Mouse (Mus musculus): ENCODE measurements around the gene Tcf20. TPM values are rescaled to one million over a fixed set of nuclear protein-coding genes. Genes with fewer than 3 reads are reported as not detected.
A peak's percentile ranks its signal among the peaks of the same experiment; 100 is the strongest.
"Not testable (repeated sequence)": the region's sequence is repeated elsewhere in the genome, so short reads cannot be mapped to it uniquely, and the experiment has no call there.

Gene Tcf20
- total RNA-seq, 2 experiments from 2014 or later, result 238 to 241 TPM

GRCm38 (mm10) chr15:82815296-82815695 is 172.4 kb downstream of the Tcf20 start:
- DNase-seq (ENCODE audit: low spot score in 2 of 2), result no peak

DNA sequence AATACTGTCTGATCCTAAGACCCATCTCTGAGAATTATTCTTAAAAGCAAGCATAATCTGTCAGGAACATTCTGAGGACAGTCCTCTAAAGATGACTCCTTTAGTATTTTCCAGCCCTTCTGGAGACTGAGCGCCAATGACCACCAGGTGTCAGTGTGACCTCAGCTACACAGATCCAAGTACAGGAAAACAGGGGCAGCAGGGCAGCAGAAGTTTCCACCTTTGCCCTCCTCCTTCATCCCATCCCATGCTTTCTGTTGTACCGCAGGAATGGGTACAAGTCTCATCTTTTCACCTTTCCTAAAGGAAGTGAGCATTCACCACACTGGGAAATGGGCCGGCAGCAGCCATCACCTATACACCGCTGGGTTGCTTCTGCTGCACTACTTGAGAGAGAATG is 172.9 kb downstream of the Tcf20 start:
- DNase-seq (ENCODE audit: low spot score in 2 of 2), result peak in 1 of 2 experiments; percentile 62

DNA sequence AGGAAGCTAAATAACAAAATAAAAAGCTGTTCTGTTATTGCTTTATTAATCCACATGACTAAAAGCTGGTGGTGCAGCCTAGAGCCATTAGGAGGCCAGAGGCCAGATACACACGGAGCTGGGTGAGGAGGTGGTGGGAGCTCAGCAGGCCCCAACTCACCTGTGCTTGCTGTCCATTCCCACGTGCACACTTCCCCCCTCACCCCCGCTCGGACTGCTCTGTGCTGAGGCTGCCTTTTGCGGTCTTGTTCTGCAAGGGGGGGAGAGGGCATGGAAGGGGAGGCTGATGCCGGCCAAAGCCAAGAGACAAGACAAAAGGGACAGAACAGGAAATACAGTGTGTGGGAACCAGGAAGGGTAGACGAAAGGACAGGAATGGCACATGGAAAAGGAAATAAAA is 173.4 kb downstream of the Tcf20 start:
- no peak for DNase-seq (ENCODE audit: low spot score in 2 of 2)

- DNase-seq (ENCODE audit: low spot score in 2 of 2), result no peak
Measured at GRCm38 (mm10) chr15:82810556-82810955, 177.1 kb downstream of the Tcf20 start.

DNA sequence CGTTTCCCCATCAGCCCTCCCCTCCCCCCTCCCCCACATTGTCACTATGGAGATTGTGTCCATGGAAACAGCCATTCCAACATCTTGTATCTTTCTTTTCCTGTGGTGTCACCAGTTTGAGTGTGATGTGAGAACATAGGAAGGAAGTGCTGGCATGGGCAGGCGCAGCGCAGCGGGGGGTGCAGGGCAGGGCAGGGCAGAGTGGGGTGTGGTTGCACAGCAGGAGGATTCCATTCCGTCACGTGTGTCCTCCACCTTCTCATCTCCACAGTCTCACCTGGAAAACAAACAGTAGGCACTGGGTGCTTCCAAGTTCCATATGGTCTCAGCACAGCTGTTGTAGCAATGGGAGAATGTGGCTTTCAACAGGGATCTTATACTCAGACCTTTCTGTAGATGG is 178.2 kb downstream of the Tcf20 start:
- no peak for DNase-seq (ENCODE audit: low spot score in 2 of 2)

DNA sequence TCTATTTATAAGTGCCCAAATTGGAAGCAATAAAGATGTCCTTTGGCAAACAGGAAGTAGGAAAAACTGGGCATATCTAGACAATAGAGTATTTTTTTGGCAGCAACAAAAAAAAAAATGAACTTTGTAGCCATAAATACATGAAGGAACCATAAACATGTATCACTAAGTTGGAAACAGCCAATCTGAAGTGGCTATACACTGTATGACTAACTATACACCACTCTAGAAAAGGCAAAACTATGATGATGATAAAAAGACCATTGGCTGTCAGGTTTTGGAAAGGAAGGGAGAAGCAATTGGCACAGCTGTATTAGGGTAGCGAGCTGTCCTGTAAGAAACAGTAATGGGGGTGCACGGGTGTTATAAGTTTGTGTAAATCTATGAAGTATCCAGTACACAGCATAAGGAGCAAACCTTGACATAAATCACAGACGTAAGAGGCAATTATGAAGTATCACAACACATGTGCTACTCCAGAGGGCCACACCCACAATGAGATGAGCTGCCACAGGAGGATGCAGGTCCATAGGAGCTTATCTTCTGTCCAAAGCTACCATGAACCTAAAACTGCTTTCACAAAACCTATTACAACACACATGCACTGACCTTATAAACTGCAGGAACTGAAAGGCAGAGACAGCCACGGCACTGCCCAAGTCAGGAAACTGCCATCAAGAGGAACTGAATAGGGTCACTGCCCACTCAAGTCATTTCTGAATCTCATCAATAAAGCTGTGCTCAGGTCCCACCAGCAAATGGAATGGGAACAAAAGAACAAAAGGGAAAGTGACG is 180.5 kb downstream of the Tcf20 start:
- DNase-seq (ENCODE audit: low spot score in 2 of 2), result no peak

- DNase-seq (ENCODE audit: low spot score in 2 of 2), result peak; percentile 74 to 92
Measured at GRCm38 (mm10) chr15:82804708-82805639, 182.7 kb downstream of the Tcf20 start.

- no peak for DNase-seq (ENCODE audit: low spot score in 2 of 2)
Measured at GRCm38 (mm10) chr15:82795936-82796440, 191.7 kb downstream of the Tcf20 start.

DNA sequence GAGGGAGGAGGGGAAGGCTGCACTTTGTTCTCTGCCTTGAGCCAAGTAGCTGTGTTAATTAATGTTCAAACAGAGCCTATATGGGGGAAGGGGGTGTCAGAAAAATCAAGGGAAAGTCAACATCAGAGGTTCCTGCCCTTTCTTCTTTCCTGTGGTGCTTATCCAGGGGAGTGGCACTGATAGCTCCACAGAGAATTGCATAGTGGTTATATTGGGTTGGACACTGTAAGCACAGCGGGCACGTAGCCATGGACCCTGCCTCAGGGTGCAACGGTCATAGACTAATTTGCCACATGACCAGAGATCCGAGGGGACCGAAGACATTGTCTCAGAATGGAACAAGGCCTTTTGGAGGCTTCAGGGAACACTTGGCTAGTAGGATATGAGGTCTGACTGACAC is 193.4 kb downstream of the Tcf20 start, which contains the start of gene Cyp2d26:
Cyp2d26 (minus strand) TSS at position 18 of the 400 bp plus-strand sequence.
- no peak for DNase-seq (ENCODE audit: low spot score in 2 of 2)

- no peak for DNase-seq (ENCODE audit: low spot score in 2 of 2)
Measured at GRCm38 (mm10) chr15:82793868-82794267, 193.8 kb downstream of the Tcf20 start.

- DNase-seq (ENCODE audit: low spot score in 2 of 2), result no peak
Measured at GRCm38 (mm10) chr15:82793454-82793853, 194.2 kb downstream of the Tcf20 start.

DNA sequence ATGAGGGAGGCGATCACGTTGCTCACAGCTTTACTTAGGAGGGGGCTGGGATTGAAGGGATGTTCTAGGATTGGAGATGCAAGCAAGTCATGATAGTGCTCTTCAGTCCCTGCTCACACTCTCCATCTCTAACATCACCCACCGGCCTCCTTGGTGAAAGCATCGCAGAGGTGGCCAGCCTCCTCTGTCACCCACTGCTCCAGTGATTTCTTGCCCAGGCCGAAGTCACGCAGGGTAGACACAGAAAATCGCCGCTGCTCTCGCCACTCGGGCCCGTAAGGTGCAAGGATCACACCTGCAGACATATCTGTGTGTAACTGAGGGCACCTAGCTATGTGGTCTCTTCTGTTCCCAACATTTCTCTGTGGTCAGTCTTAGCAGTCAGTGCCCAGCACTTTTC is 195.1 kb downstream of the Tcf20 start:
- DNase-seq (ENCODE audit: low spot score in 2 of 2), result no peak

GRCm38 (mm10) chr15:82784581-82784980 is 203.1 kb downstream of the Tcf20 start:
- DNase-seq (ENCODE audit: low spot score in 2 of 2), result no peak

GRCm38 (mm10) chr15:82783800-82784199 is 203.9 kb downstream of the Tcf20 start:
- no peak for DNase-seq (ENCODE audit: low spot score in 2 of 2)

- not testable (repeated sequence) for DNase-seq (ENCODE audit: low spot score in 2 of 2)
Measured at GRCm38 (mm10) chr15:82777856-82778255, 209.8 kb downstream of the Tcf20 start.

GRCm38 (mm10) chr15:82765943-82766342 is 221.7 kb downstream of the Tcf20 start:
- DNase-seq (ENCODE audit: low spot score in 2 of 2), result no peak

GRCm38 (mm10) chr15:82764881-82765280 is 222.8 kb downstream of the Tcf20 start:
- no peak for DNase-seq (ENCODE audit: low spot score in 2 of 2)

GRCm38 (mm10) chr15:82763631-82764420 is 223.8 kb downstream of the Tcf20 start, which contains the start of gene Cyp2d40:
Gene Cyp2d40 (minus strand): TSS chr15:82764183.
- no peak for DNase-seq (ENCODE audit: low spot score in 2 of 2)
